Mouse (Mus musculus) common myeloid progenitor, adult 5-6 weeks (primary cell): Measurements from ENCODE around the gene Sft2d2. TPM values are rescaled to one million over a fixed set of nuclear protein-coding genes. Genes with fewer than 3 reads are reported as not detected.
A peak's percentile ranks its signal among the peaks of the same experiment; 100 is the strongest.

Experiments
- ATAC-seq: replicated peaks from 2 replicates; pipeline ENCODE4 v1.8.0; 2016; ENCODE audit warnings: low read depth, mild to moderate bottlenecking, moderate TSS enrichment, inconsistent platforms; ENCODE audit not compliant: poor library complexity, severe bottlenecking
- total RNA-seq: library from RNA; stranded (forward); fragments of 200-1000, 187-1606 nt; gene quantifications from 2 replicates; pipeline ENCODE4 v1.2.3, GENCODE M21; 2017

Gene Sft2d2
- total RNA-seq, 1 experiment from 2014 or later: 31.8 TPM

DNA sequence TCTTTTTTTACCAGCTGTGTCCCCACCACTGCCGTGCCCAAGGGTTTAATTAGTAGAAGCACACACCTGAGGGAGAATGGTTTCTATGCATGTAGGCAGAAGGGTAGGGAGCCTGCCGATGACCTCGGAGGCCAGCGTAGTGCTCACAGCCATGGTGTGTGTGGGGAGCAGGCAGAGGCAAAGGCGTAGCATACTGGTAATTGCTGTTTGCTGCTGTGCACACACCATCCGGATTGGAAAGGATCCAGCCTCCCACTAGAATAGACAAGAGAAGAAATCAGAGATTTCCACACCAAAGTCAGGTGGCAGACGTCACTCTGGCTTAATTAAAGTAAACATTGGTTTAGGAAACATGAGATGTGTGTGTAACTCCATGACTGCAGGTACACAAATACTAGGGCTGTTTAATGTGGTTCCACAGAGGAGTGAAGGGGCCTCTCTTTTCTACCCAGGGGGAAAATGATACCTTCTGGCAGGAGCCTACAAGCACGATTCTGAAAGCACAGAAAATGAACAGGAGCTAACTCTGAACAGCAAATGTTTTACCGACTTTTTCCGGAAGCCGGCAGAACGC lies 51.8 kb downstream of the Sft2d2 start:
- ATAC-seq: no peak

DNA sequence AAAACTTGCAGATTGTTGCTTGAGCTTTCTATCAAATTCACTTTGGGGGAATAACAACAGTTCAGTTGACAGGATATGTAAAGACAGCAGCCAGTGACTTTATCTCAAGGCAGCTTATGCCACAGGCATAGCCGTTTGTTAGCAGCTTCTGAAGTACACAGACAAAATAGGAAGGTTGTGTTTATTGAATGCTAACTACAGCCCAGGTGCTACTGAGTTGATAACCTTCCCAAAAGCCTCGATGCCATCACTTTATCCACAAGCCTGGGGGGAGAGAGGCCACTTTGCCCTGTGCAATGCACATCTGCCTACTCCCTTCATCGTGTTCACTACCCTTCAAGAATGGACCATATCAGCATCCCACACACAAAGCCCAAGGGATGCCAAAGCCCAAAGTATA lies 54.0 kb downstream of the Sft2d2 start:
- ATAC-seq: peak; percentile 42; the same call in 1 of the 2 replicates

DNA sequence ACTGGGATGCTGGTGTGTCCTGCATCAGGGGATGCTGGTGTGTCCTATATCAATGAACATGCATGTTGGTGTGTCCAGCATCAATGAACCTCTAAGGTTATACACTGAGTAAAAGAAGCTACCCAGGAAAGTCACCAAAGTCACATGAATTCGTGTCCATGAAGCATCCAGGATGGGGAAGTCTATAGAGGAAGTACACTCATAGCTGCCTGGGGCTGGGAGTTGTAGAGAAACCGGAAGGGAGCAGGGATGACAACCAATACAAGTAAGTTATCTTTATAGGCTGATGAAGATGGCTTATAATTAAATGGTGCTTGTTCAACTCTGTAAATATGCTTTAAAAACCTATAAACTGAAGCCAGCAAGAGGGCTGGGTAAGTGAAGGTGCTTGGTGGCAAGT lies 60.4 kb downstream of the Sft2d2 start:
- peak; percentile 34 for ATAC-seq

DNA sequence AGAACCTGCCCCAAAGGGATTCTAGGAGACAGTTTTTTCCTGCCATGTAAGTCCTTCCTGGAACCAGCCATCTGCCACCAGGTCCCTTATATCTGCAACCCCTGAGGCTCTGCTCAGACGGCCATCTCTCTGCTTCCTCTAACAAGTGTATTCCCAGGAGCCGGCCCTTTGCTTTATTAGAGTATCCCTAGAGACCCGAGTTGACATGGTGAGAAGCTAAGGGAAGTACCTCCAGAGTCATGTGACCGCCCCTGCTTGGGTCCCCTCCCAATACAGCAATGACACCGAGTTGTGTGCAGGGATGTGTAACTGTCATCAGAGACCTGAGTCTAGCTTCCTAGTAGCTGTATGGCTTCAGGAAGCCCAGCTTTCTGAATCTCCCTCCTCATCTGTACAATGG lies 61.0 kb downstream of the Sft2d2 start:
- no peak for ATAC-seq

DNA sequence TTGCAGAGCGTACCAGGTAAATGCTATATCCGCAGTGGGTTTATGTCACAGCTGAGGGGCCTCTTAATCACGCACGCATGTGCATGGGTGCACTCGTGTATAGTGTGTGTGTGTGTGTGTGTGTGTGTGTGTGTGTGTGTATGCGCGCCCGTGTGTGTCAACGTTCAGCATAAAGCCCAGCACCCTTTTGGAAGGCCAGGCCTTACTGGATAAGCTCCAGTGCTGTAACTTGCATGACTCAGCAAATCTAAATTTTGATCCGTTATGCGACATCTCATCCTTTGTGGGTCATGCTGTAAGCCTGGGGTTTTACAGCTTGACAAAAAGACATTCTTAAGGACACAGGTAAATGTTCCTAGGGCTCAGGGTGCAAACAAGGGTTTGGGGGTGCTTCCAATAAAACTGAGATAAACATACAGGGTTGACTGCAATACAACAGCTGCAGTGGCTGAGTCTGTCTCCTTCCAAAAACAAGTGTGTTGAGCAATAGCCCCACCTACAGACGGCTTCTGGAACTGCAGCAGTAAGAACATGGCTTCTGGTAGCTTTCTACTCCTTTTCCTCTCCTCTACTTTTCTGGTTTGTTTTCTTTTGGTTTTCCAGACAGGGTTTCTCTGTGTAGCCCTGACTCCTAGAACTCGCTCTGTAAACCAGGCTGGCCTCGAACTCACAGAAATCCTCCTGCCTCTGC lies 61.9 kb downstream of the Sft2d2 start:
- ATAC-seq: peak; percentile 92

DNA sequence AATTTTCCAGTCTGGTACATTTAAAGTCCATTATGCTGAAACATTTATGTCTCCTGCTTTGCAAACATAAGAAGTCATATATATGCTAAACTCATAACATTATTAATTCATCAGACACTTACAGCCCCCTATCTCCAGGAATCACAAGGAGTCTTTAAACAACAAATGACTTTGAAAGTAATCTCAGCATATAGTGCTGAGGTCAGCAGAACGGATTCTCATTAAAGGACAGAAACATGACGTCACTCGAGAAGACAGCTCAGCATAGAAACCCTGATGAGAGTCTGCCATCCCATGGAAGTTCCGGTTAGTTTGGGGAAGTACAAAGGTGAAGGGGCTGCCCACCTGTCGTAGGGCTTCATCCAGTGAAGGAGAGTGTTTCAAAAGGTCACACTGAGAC lies 64.7 kb downstream of the Sft2d2 start:
- ATAC-seq: no peak

Other genes with a start within 250 kb of the Sft2d2 start
- gene Tbx19, start 33.7 kb downstream of the Sft2d2 start, total RNA-seq: not detected in 2 replicates
- 79.0 and 80.1 TPM in 2 replicates for gene Tiprl, start 42.6 kb upstream of the Sft2d2 start, total RNA-seq
- 0.64 and 1.1 TPM in 2 replicates for gene Gpr161, start 101.4 kb upstream of the Sft2d2 start, total RNA-seq